Mouse (Mus musculus) megakaryocyte, adult 5-6 weeks (primary cell): ENCODE results near the gene Stox2. TPM values are rescaled to one million over a fixed set of nuclear protein-coding genes. Genes with fewer than 3 reads are reported as not detected.

Experiments used
- ATAC-seq: 2 replicates; pipeline ENCODE4 v1.8.0; 2016; ENCODE audit warnings: mild to moderate bottlenecking, inconsistent platforms; ENCODE audit not compliant: poor library complexity, severe bottlenecking
- total RNA-seq, 2 experiments: library from RNA; stranded (forward) in 1 of 2; stranded (reverse) in 1 of 2; fragments of 153-499, 151-499 nt in 1 of 2; fragments of 221-1000, 200-1000 nt in 1 of 2; gene quantifications; 2 replicates each; pipeline versions ENCODE4 v1.2.3 to v1.2.4; 2015 to 2017

Stox2 gene
- total RNA-seq, 2 experiments from 2014 or later, result 0.18 to 0.48 TPM

DNA sequence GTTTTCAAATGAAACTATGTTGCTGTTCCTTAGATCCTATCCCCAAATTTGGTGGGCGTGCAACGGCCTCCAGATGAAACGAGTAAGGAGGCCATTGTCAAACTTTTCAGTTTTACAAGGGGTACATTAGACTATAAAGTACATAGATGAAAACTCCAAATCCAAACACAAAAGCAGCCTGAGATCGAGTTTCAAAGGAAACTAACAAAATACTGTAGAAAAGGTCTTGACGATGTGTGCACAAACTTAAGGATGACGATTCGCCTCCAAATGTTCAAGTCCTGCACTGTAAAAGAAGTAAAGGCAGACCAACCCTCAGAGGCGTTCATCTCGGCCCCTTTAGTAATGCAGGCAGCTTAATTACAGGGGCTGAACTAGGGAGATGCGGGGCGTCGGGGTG is 34.8 kb downstream of the Stox2 start:
- no peak for ATAC-seq

DNA sequence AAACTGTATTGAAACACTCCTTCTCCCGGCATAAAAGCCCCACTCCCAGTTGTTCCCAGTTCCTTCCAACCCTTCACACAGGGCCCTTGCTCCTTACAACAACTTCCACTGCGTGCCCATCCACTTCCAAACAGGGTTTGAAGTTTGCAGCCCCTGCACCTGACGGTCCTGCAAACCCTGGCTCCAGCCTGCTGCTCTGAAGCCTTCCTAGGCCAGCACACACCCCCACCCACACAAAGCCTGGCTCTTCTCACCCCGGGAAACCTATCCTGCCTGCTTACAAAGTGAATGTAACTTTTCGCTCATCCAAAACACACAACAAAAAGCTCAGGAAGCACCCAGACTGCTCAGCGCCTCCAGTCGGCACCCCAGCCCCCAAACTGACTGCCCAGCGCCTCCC is 37.1 kb downstream of the Stox2 start:
- no peak for ATAC-seq

DNA sequence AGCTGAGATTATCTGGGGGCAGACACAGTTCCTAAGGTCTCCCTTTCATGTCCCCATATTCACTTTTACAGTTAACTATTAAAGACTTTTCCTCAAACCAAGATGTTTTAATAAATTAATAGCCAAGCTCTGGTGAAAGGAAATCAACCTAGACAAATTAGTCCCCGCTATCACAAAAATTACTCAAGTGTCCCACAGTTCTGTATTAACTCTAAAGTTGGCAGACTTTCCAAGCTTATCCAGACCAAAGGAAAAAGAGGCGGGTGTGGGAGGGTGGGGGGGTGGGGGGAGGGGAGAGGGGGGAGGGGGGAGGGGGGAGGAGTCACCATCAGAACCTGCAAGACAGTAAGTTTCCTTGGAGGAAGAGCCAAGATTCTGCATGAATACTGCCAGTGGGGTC is 41.3 kb downstream of the Stox2 start:
- no peak for ATAC-seq

DNA sequence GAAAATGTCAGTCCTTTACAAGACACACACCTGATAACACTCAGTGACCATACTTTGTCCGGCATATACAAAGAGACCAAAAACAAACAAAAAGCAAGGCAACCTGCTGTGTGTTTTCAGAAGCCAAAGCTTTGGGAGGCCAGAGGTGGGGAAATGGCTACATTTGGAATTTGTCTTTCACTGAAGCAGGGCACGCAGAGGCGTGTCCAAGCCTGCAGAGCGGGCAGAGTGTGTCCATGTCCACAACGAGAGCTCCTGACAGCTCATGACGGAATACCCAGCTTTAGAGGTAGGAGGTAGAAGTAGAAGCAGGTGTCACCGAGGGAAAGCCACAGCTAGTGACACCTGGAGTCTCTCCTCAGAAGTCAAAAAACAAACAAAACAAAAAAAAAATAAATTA is 53.2 kb downstream of the Stox2 start:
- ATAC-seq, result no peak

DNA sequence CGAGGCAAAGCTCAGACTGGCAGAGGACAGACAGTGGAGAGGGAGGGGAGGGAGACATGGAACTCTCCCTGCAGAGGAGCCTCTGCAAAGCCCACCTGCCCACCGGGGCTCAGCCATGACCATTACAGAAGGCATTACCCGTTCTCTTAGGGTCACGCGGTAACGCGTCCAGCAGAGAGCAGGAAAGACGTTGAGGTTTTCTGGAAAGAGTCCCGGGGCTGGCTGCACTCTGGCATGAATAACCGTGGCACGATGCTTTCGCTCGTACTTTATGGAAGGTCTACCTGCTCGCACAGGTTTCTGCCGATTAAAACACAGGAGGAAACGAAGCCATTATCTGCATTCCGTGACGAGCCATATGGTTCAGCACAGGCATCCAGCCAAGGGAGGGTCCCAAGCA is 53.9 kb downstream of the Stox2 start:
- ATAC-seq, result no peak

DNA sequence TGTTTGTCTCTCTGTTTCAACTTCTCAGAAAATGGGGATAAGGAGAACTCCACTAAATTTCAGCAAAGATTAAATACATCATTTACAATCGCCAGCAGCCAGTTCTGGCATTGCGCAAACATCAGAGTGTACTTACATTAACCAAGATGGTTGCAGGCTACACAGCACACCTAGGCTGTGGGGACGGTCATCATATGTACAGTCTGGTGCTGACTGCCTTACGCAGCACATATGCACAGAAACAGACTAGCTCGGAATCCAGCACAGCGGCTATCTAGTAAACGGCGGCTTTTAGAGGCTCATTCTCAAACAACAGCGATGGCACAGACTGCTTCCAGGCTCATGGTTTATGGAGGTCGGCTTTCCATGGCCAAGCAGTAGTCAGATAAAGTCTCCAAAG is 54.3 kb downstream of the Stox2 start:
- ATAC-seq, result no peak

DNA sequence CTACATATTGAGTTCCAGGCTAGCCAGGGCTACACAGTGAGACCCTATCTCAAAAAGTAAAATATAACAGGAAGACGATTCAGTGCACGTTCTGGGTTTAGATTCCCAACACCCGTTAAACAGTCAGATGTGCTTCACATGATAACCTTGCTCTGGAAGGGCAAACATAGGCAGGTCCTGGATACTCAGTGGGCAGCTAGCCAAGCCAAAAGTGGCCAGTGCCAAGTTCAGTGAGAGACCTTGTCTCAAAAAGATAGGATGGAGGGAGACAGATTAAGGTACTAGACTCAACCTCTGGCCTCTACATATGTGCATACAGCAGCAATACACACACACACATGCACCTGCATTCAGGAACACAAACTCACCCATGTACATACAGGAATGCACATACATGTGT is 56.7 kb downstream of the Stox2 start:
- ATAC-seq, result no peak

DNA sequence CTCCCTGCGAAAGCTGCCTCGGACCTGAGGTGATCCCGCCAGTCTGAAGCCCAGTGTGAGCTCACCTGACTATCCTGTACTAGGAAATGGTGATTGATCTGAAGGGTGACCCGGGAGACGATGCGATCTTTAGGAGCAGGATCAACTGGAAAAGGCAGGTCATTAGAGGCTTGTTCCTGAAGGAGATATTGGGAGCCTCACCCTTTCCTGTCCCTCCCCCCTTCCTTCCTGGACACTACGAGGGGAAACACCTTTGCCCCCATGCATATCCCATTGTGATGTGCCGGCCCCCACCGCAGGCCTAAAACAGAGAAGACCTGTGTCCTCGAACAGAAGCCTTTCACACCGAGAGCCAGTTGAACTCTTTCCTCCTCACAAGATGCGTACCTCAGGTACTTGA is 58.0 kb downstream of the Stox2 start:
- no peak for ATAC-seq

DNA sequence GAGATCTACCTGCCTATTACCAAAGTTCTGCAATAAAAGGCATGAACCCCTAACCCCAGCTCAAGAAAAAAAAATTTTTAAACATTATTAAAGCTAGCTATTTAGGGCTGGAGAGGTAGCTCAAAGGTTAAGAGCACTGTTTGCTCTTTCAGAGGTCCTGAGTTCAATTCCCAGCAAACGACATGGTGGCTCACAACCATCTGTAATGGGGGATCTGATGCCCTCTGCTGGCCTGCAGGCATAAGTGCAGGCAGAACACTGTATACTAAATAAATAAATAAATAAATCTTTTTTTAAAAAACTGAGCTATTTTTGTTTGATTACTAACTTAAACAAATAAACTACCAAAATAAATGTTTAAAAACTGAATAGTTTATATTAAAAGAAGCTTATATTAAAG is 60.4 kb downstream of the Stox2 start:
- no peak for ATAC-seq

DNA sequence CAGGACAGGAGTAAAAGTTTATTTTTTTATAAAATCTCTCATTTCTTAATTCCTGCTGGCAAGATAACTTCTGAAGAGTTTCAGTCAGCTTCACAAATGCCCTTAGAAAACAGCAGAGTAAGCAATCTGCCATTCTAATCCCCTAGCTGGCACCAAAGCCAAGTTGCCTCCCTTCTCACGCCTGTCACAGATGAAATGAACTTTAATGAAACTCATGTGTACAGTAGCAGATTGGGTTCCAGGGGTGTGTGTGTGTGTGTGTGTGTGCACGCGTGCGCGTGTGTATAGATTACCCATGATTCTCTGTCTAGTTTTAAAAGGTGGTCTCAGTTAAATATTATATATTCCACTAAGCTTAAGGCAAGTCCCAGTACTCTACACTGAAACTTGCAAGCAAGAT is 62.0 kb downstream of the Stox2 start:
- ATAC-seq, result no peak

DNA sequence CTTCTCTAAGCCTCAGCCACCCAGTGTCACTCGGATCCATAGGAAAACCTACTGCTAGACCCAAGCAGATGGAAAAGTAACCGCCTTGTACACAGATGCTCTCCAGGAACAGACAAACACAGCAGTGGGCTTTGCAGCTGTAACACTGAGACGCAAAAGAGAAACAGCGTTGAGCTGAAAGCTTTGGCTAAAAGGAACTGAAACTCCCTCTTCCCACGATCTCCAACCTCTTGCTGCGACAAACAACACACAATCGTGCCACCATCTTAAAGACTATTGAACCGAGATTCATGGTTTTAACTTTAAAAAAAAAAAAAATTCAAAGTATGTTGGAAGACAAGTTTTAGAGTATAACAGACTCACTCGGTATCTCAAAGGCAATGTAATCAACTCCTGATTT is 62.5 kb downstream of the Stox2 start:
- no peak for ATAC-seq

DNA sequence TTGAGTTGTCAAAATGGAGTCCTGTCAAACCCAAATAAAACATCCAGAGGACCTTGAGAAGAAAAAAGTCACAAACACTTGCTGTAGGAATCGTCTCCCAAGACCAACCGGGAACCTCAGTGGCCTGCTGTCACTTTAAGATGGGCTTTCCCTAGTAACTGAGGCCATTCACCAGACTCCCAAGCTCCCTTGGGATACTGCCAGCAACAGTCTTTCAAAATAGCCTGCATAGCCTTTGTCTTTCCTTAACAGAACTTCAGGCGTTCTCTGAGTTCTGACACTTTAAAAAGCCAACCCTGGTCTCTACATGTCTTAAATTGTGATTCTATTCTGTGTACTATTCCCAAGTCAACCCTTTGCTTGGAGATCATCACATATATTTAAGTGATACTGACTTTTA is 64.9 kb downstream of the Stox2 start:
- no peak for ATAC-seq

DNA sequence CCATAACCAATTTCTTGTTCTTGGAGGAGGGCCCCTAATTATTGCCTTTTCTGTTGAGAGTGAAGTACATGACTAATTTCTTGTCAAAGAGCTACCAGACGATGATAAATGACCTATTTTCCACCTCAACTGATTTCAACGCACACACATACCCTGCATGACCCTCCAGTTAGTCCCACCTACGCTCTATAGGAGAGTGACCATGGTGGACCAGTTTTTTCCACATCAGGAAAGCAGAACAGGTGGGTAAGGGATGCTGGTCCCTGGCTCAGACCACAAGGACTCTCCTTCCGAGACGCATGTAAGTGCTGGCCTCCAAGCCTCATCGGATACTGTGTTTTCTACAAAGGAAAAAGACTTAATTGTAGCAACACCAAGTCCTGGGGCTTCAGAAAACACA is 65.4 kb downstream of the Stox2 start:
- ATAC-seq, result no peak

DNA sequence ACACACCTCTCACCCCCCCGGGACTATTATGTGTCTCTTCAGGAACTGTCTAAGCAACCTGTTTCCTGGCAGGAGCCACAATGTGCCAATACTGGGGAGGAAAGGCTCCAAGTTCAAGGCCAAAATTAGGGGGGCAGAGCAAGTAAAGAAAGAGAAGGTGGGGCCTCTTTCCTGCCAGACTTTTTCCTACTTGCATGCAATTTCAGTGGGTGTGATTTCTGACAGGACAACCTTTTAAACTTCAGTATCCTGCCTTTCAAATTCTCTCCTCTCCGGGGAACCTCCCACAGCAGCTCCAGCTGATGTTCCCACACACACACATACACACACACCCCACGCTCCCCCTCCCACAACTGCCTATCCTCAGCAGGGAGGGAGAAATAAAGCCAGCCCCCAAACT is 66.1 kb downstream of the Stox2 start:
- no peak for ATAC-seq

DNA sequence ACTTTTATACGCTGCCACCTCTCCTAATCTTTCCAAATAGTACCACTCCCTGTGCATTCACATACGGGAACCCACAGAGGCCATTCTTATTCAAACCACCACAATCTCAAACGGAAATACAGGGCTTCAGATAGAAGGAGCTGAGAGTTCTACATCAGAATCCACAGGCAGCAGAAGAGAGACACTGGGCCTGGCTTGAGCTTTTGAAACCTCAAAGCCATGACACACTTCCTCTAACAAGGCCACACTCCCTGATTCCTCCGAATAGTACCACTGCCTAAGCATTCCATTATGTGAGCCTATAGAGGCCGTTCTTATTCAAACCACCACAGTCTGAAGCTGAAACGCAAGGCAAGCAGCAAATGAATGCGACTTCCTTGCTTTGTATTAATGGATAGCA is 69.5 kb downstream of the Stox2 start:
- ATAC-seq, result no peak

DNA sequence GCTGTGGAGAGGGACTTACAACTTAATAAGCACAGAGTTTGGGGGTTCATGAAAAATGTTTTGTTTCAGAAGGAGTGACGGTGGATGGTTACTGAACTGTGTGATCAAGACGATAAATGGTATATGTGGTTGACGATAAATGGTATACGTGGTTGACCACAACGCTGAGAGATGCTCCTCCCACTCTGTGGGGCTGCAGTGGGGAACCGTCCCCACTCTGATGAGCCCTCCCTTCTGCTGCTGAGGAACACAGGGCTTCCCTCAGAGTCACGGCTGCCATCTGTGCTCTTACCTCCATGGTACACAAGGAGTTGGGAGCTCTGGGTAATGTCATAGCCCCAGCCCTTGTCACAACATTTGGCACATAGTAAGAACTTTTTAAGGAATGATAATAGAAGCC is 72.4 kb downstream of the Stox2 start:
- ATAC-seq, result no peak

DNA sequence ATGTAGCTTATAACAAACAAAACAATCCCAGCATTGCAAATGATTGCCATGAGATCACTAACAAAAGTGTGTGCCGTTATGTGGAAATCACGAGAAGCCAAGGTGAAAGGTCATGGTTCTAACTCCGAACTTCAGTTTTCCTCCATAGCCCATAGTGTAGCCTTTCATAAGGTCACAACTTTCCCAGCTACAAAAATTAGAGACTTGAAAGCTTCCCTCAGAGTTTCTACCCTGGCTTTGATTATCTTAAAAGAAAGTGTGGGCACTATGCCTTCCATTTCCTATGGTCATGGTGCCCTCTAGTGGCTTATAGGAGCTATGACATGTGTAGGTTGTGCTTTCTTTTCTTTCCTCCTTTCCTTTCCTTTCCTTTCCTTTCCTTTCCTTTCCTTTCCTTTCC is 74.6 kb downstream of the Stox2 start:
- ATAC-seq, result peak; percentile 70

DNA sequence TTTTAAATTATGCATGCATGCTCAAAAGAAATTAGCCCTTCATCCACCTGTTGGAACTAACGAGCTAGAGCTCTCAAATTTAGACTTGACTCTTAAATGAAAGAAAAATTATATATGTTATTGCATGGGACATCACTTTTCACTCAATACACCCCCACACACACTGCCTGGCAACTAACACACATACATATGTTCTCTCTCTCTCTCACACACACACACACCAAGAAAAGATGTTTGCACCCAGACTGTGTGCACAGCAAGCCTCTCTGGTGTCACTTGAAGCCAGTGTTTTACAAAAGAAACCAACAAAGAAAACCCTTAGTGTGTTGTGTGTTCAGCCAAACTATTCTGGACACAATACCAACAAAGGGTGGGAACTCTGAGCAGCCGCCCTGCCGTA is 75.1 kb downstream of the Stox2 start:
- no peak for ATAC-seq

DNA sequence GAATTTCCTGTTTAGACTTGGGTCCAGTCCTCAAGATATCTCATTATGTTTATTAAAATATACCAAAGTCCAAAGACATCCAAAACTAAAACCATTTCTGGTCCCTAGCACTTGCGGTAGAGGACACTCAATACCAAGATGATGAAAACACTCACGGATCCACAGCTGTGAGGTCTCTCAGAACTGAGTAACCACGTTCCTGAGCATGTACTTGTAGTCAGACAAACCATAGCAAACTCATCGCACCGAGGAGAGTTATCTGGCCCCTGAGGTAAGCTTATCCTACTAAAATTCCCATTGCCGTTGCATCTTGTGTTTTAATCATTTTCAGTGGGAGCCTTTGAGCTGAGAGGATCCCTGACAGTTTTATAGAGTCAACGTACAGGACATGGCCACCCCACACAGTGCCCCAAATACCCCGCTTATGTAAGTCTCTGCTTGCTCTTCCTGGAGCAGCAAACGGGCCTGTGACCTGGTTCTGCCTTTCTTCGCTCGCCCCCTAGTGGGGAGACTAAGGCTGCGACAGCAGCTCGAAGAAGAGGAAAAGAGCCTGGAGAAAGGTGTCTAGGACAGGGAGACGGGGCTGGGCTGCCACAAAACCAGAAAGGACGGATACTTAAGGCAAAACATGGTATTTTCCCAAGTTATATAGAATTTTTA is 75.6 kb downstream of the Stox2 start:
- ATAC-seq, result peak; percentile 87

DNA sequence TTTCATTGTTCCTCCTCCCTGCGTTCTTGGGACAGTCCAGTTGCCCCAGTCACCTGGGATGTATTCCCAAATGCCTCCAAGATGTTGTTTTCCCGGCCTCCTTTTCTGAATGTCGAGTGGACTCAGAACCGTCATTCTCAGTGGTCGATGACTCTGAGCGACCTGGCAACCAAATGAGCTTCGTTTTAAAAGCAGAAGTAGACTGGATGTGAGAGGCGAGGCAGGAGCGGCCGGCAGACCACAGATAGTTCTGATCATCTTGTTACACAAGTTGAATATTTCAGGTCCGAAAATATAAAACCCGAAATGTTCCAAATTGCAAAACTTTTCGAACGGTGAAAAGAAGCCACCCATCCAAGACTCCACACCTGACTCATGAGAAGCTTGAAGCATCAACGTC is 76.2 kb downstream of the Stox2 start:
- peak; percentile 38; the same call in 1 of the 2 replicates for ATAC-seq

DNA sequence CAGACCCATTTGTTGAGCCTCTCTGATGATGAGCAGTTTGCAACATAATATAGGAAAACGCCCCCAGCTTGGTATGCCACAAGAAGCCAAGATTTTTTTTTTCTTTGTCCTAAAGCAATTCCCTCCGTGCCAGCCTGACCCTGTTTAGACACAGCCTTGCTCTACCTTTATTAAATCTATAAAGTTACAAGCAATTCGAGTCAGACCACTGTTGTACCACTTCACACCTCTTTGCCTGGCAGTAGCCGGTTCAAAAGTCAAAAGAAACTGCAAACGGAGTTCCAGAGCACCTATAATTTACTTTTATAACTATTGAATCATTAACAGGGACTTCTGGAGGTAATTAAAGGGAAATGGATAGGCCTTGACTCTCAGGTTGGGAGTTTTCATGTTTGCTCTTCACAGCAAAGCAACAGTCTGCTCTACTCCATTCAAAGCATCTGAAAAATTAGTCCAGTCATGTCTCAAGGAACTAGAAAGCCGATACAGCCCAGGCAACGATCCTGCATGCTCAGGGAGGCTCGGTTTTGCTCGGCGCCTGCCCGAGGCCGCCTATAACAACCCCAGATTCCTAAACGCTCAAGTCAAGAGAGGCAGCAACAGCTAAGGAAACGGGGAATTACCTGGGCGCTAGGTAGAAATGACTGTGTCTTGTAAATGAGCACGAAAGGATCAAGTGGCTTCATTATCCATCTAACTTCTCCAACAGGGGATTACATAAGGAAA is 77.0 kb downstream of the Stox2 start:
- no peak for ATAC-seq

DNA sequence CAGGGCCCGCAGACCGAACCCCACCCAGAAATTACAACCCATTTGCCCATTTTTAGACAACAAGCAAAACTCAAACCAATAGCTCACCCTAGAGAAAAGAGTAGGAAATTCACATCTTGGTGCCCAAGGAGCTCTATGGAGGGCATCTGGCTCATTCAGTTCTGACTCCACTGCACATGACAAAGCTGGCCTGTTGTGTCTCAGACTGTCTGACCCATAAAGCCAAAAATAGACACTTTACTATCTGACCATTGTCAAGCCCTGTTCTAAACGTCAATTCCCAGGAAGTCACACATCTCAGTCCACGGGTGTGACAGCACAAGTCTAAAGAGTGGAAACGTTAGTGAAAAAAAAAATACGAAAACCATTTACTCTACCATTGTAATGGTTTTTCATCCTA is 79.1 kb downstream of the Stox2 start:
- no peak for ATAC-seq

DNA sequence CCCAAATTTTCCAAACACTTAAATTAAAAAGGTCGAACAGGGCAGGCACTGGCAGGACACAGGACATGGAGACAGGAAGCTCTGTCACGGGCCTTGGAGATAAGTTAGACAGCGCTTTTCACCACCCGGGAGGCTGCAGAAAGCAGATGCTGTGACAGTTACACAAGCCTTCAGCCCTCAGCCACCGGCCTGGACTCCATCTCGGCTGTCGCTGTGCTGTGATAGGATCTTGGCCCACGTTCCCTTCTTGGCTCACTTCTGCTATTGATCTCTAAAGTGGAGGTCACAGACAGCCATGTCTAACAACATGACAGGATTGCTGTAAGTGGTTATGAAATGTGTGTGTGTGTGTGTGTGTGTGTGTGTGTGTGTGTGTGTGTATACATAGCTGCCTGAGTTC is 82.9 kb downstream of the Stox2 start:
- ATAC-seq, result no peak
